ENCODE assay signal across 22 mouse cellular contexts in the genomic region with DNA sequence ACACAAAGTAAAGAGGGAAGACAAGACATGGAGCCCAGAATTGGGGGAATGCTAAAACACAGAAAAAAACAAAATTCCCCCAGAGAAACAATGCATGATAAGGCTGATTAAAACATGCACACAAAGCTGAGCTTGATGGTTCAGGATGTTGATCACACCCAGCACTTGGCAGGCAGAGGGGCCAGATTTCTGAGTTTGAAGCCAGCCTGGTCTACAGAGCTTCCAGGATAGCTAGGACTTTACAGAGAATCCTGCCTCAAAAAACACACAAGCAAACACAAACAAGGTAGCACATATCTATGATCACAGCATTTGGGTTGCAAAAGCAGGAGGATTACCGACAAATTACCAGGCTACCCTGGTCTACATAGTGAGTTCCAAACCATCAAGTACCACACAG. TPM values are rescaled to one million over a fixed set of nuclear protein-coding genes. Genes with fewer than 3 reads are reported as not detected.
DNase-seq lines count a peak whose midpoint lies in the region; ATAC-seq and TF ChIP-seq lines count a peak whose summit lies in the region.
"Had no signal": no experiment of that assay in that cellular context is flagged by ENCODE, and none has a peak within 500 bp of the region (broad histone marks: within the 10 kb centered on the region; RNA-seq: fewer than 3 reads in every experiment).

No protein-coding gene starts in this region.

- 98% methylated on average over 1 of the region's 1 CpGs for WGBS in heart, embryonic 12.5 days
- 87% methylated on average over 1 of the region's 1 CpGs for WGBS in liver, embryonic 13.5 days (ENCODE audit: insufficient replicate concordance)
- WGBS in liver, postnatal 0 days (ENCODE audit: insufficient replicate concordance) = 79% methylated on average over 1 of the region's 1 CpGs
- 74% methylated on average over 1 of the region's 1 CpGs for WGBS in lung, adult 2 months

- H3K9ac ChIP-seq in heart, embryonic 12.5 days = no peak overlapping the region
- peak overlapping the region; percentile 6; the same call in 1 of the 2 replicates for H3K9ac ChIP-seq in liver, embryonic 13.5 days
- H3K9ac ChIP-seq in liver, postnatal 0 days (replicated peaks) = no peak overlapping the region
- H3K9ac ChIP-seq in ES-Bruce4 (ENCODE audit: low read depth, poor library complexity, severe bottlenecking) = no peak overlapping the region
- peak overlapping the region; percentile 20 for H3K9ac ChIP-seq in MEL (ENCODE audit: control insufficient read depth, low read depth, low read length, poor library complexity, severe bottlenecking)
- H3K9ac ChIP-seq: embryonic facial prominence, embryonic 12.5 days; forebrain, embryonic 13.5 days; forebrain, embryonic 15.5 days; forebrain, postnatal 0 days had no signal

- H3K27me3 ChIP-seq in heart, embryonic 12.5 days (replicated peaks) = no peaks in the 10 kb centered on the region
- H3K27me3 ChIP-seq in liver, embryonic 13.5 days = no peaks in the 10 kb centered on the region
- H3K27me3 ChIP-seq in liver, postnatal 0 days (ENCODE audit: insufficient read depth, low read length) = no peaks in the 10 kb centered on the region
- no peaks in the 10 kb centered on the region for H3K27me3 ChIP-seq in ES-Bruce4 (ENCODE audit: control insufficient read depth, insufficient read depth, low read length, poor library complexity, severe bottlenecking)
- no peaks in the 10 kb centered on the region for H3K27me3 ChIP-seq in MEL (ENCODE audit: control insufficient read depth in 1 of 2, insufficient read depth in 2 of 2, low read length in 2 of 2)
- H3K27me3 ChIP-seq: embryonic facial prominence, embryonic 12.5 days; forebrain, embryonic 13.5 days; forebrain, embryonic 15.5 days had no signal

- TF ChIP-seq POLR2A in ES-Bruce4 (IDR thresholded peaks at IDR 0.05; ENCODE audit: insufficient read depth, low read length) (no peak), MEL (IDR thresholded peaks at IDR 0.05; ENCODE audit: control insufficient read depth in 1 of 2, insufficient read depth in 1 of 2, low read depth in 1 of 2, low read length in 2 of 2, poor library complexity in 1 of 2) (no peak)
- no peak for TF ChIP-seq POLR2A in lung, adult 2 months (IDR thresholded peaks at IDR 0.05; ENCODE audit: borderline replicate concordance, extremely low read depth, low read depth, low read length)

- no peaks in the 10 kb centered on the region for H3K9me3 ChIP-seq in heart, embryonic 12.5 days (replicated peaks)
- H3K9me3 ChIP-seq in liver, embryonic 13.5 days (replicated peaks) = no peaks in the 10 kb centered on the region
- no peaks in the 10 kb centered on the region for H3K9me3 ChIP-seq in liver, postnatal 0 days (ENCODE audit: low read length)
- no peaks in the 10 kb centered on the region for H3K9me3 ChIP-seq in ES-Bruce4 (replicated peaks; ENCODE audit: control insufficient read depth, insufficient read depth, low read length, poor library complexity, severe bottlenecking)
- no peaks in the 10 kb centered on the region for H3K9me3 ChIP-seq in MEL (replicated peaks; ENCODE audit: insufficient read depth, low read length)
- H3K9me3 ChIP-seq: embryonic facial prominence, embryonic 10.5 days; embryonic facial prominence, embryonic 12.5 days; forebrain, embryonic 13.5 days; forebrain, embryonic 15.5 days; G1E had no signal

- no peak overlapping the region for H3K4me3 ChIP-seq in heart, embryonic 12.5 days
- no peak overlapping the region for H3K4me3 ChIP-seq in liver, embryonic 13.5 days (replicated peaks)
- H3K4me3 ChIP-seq in liver, postnatal 0 days (ENCODE audit: low read depth, low read length) = no peak overlapping the region
- H3K4me3 ChIP-seq in ES-Bruce4 (ENCODE audit: low read depth, low read length) = no peak overlapping the region
- no peak overlapping the region for H3K4me3 ChIP-seq in MEL (ENCODE audit: control insufficient read depth in 1 of 2, insufficient read depth in 1 of 2, low read depth in 2 of 2, low read length in 2 of 2)
- H3K4me3 ChIP-seq in lung, adult 2 months (replicated peaks; ENCODE audit: extremely low read depth, low read depth, low read length) = no peak overlapping the region
- H3K4me3 ChIP-seq: embryonic facial prominence, embryonic 10.5 days; embryonic facial prominence, embryonic 12.5 days; forebrain, embryonic 13.5 days; forebrain, embryonic 15.5 days had no signal

- no peak for TF ChIP-seq CTCF in liver, postnatal 0 days (IDR thresholded peaks at IDR 0.05; ENCODE audit: low read depth)
- TF ChIP-seq CTCF in ES-Bruce4 (IDR thresholded peaks at IDR 0.05; ENCODE audit: low read depth, low read length) (no peak), MEL (IDR thresholded peaks at IDR 0.05 in 2 of 3, conservative IDR thresholded peaks at IDR 0.05 in 1 of 3; ENCODE audit: control insufficient read depth in 1 of 3, insufficient read depth in 1 of 3, low read depth in 2 of 3, low read length in 3 of 3, poor library complexity in 1 of 3, severe bottlenecking in 1 of 3) (no peak)
- no peak for TF ChIP-seq CTCF in lung, adult 2 months (IDR thresholded peaks at IDR 0.05; ENCODE audit: insufficient read depth, low read length)

- 0 out of 2 replicates have a peak, but pooled peaks cover 3% of the 10 kb centered on the region for H3K4me1 ChIP-seq in heart, embryonic 12.5 days (replicated peaks)
- peaks cover 36% of the 10 kb centered on the region for H3K4me1 ChIP-seq in liver, embryonic 13.5 days (replicated peaks)
- no peaks in the 10 kb centered on the region for H3K4me1 ChIP-seq in liver, postnatal 0 days (ENCODE audit: insufficient read depth)
- H3K4me1 ChIP-seq in ES-Bruce4 (ENCODE audit: control insufficient read depth, insufficient read depth, low read length) (no peaks in the 10 kb centered on the region), MEL (ENCODE audit: control insufficient read depth in 1 of 2, insufficient read depth in 2 of 2, low read length in 2 of 2) (peaks cover 24 to 32% of the 10 kb centered on the region in 2 experiments)
- H3K4me1 ChIP-seq in lung, adult 2 months (ENCODE audit: control insufficient read depth, insufficient read depth, low read length) = peaks cover 5% of the 10 kb centered on the region
- H3K4me1 ChIP-seq: embryonic facial prominence, embryonic 12.5 days had no signal

- H3K27ac ChIP-seq in heart, embryonic 12.5 days (ENCODE audit: poor library complexity, severe bottlenecking) = no peak overlapping the region
- no peak overlapping the region for H3K27ac ChIP-seq in liver, embryonic 13.5 days
- no peak overlapping the region for H3K27ac ChIP-seq in liver, postnatal 0 days (ENCODE audit: low read depth)
- H3K27ac ChIP-seq in ES-Bruce4 (ENCODE audit: insufficient read depth, low read length) (peak overlapping the region; percentile 12), MEL (ENCODE audit: control insufficient read depth, low read depth, low read length) (peak overlapping the region; percentile 26)
- H3K27ac ChIP-seq: embryonic facial prominence, embryonic 10.5 days; embryonic facial prominence, embryonic 12.5 days; forebrain, embryonic 13.5 days; forebrain, embryonic 15.5 days had no signal

- no peak for TF ChIP-seq RAD21 in MEL (IDR thresholded peaks at IDR 0.05; ENCODE audit: low read depth, low read length)

- H3K36me3 ChIP-seq in heart, embryonic 12.5 days = peaks cover 9% of the 10 kb centered on the region
- H3K36me3 ChIP-seq in liver, embryonic 13.5 days = no peaks in the 10 kb centered on the region
- H3K36me3 ChIP-seq in liver, postnatal 0 days (replicated peaks; ENCODE audit: insufficient read depth, low read length) = no peaks in the 10 kb centered on the region
- H3K36me3 ChIP-seq in ES-Bruce4 (ENCODE audit: control insufficient read depth, insufficient read depth, low read length, poor library complexity, severe bottlenecking) = peaks cover 2% of the 10 kb centered on the region; the same call in 1 of the 2 replicates
- peaks cover 0 to 44% of the 10 kb centered on the region in 2 experiments; a peak in 2 of 4 replicates for H3K36me3 ChIP-seq in MEL (ENCODE audit: control insufficient read depth in 1 of 2, insufficient read depth in 2 of 2, low read length in 2 of 2)
- H3K36me3 ChIP-seq: forebrain, embryonic 15.5 days had no signal

- peaks cover 53% of the 10 kb centered on the region for H3K79me2 ChIP-seq in MEL (ENCODE audit: control insufficient read depth, insufficient read depth, low read length, poor library complexity)

- ATAC-seq in heart, embryonic 12.5 days (ENCODE audit: insufficient number of reproducible peaks, low FRiP score) = no peak
- ATAC-seq in liver, embryonic 13.5 days (ENCODE audit: low read depth) = no peak
- no peak for ATAC-seq in liver, postnatal 0 days
- ATAC-seq: forebrain, embryonic 13.5 days; forebrain, embryonic 15.5 days; forebrain, postnatal 0 days had no signal

- DNase-seq in heart, adult 11 months = peak; percentile 86
- no peak for DNase-seq in liver, embryonic 13.5 days
- DNase-seq in liver, postnatal 0 days = no peak
- DNase-seq in MEL (ENCODE audit: low read depth, low spot score) = no peak
- DNase-seq in lung, adult 2 months = no peak
- DNase-seq: adrenal gland, adult 2 months; adrenal gland, postnatal 10 days; adrenal gland, postnatal 25 days; cerebellum, adult 11 months; cerebellum, adult 18-20 months; cerebellum, adult 8-10 months; cerebellum, adult 9-11 months; cerebellum, postnatal 14 days; cerebellum, postnatal 36 days; forebrain, postnatal 0 days had no signal

- no peak for TF ChIP-seq EP300 in liver, postnatal 0 days (IDR thresholded peaks at IDR 0.05; ENCODE audit: low read depth)
- TF ChIP-seq EP300 in ES-Bruce4 (IDR thresholded peaks at IDR 0.05; ENCODE audit: insufficient read depth, low read depth, low read length) (no peak), MEL (IDR thresholded peaks at IDR 0.05; ENCODE audit: low read depth in 1 of 2, low read length in 2 of 2) (no peak)

- no peak overlapping the region for H3K4me2 ChIP-seq in heart, embryonic 12.5 days
- no peak overlapping the region for H3K4me2 ChIP-seq in liver, embryonic 13.5 days
- H3K4me2 ChIP-seq in liver, postnatal 0 days (ENCODE audit: low read depth, low read length) = no peak overlapping the region
- H3K4me2 ChIP-seq: embryonic facial prominence, embryonic 12.5 days; forebrain, embryonic 13.5 days; forebrain, embryonic 15.5 days had no signal

TF ChIP-seq in MEL, 35 proteins besides CTCF, POLR2A, EP300 and RAD21:
- TF ChIP-seq MXI1 (IDR thresholded peaks at IDR 0.05; ENCODE audit: low read depth, low read length) (0 out of 2 replicates have a peak, but pooled peaks have one; percentile 2), CHD2 (IDR thresholded peaks at IDR 0.05; ENCODE audit: low read length) (no peak)

RNA-seq across cellular contexts. Expression of gene Kansl1, which starts 23.6 kb away (rescaled TPM):
- polyA plus RNA-seq in heart, embryonic 12.5 days (2016; fragmentation: Nextera tagmentation; extraction: Ambion mirVana) = 18.1 and 20.4 TPM in 2 replicates
- polyA plus RNA-seq in liver, embryonic 13.5 days (2015; fragmentation: Nextera tagmentation; extraction: Ambion mirVana) = 4.8 and 6.4 TPM in 2 replicates
- polyA plus RNA-seq in liver, postnatal 0 days (2015; fragmentation: Nextera tagmentation; extraction: Ambion mirVana) = 3.8 and 4.1 TPM in 2 replicates
- polyA plus RNA-seq in ES-Bruce4 (2011; ENCODE audit: insufficient read depth, insufficient read length, low read depth, missing spikeins) = 81.7 and 83.9 TPM in 2 replicates
- 14.9 and 17.1 TPM in 2 replicates for total RNA-seq in MEL (2012; rRNA removed)
- polyA plus RNA-seq in MEL (2012; ENCODE audit: insufficient read depth in 1 of 2, insufficient read length in 2 of 2, low read depth in 1 of 2, low replicate concordance in 2 of 2, missing spikeins in 1 of 2) = 10 to 100 TPM; 56.4 to 76.3 TPM
- 86.2 and 93.7 TPM in 2 replicates for polyA plus RNA-seq in lung, adult 2 months (2012; rRNA removed)

Comparison
In these comparisons a context has a peak if more than half of its experiments do, and no peak if none do; other contexts are left out.
1. H3K9ac ChIP-seq: peak in liver, embryonic 13.5 days (single experiment) and MEL (single experiment); none in heart, embryonic 12.5 days (single experiment), liver, postnatal 0 days (single experiment) and ES-Bruce4 (single experiment).
2. H3K27ac ChIP-seq: peak in ES-Bruce4 (single experiment) and MEL (single experiment); none in heart, embryonic 12.5 days (single experiment), liver, embryonic 13.5 days (single experiment) and liver, postnatal 0 days (single experiment).